Mouse (Mus musculus) kidney, embryonic 16.5 days (tissue): ENCODE data around the gene Ttll8. TPM values are rescaled to one million over a fixed set of nuclear protein-coding genes. Genes with fewer than 3 reads are reported as not detected.
A peak's percentile ranks its signal among the peaks of the same experiment; 100 is the strongest.

Experiments used
- ATAC-seq: fragments of 200-750 bp; cut with Nextera tagmentation; 2 replicates; pipeline ENCODE4 v1.8.0; 2017; ENCODE audit warnings: moderate TSS enrichment; ENCODE audit not compliant: low FRiP score, low TSS enrichment
- H3K27ac ChIP-seq: fragments of 300-500 bp; sonication (generic); 2 replicates; pipeline ENCODE4 v1.5.1; 2014; ENCODE audit warnings: low read length
- H3K27me3 ChIP-seq: fragments of 300-500 bp; sonication (generic); 2 replicates; pipeline ENCODE4 v1.6.1; 2014; ENCODE audit warnings: low read length, control low read depth, mixed read lengths; ENCODE audit not compliant: insufficient read depth
- H3K36me3 ChIP-seq: fragments of 300-500 bp; sonication (generic); 2 replicates; pipeline ENCODE4 v1.6.1; 2014; ENCODE audit warnings: low read length, control low read depth, mixed read lengths; ENCODE audit not compliant: insufficient read depth
- H3K4me1 ChIP-seq: fragments of 300-500 bp; sonication (generic); 2 replicates; pipeline ENCODE4 v1.6.1; 2014; ENCODE audit warnings: low read length, control low read depth, mixed read lengths; ENCODE audit not compliant: insufficient read depth
- H3K4me2 ChIP-seq: fragments of 300-500 bp; sonication (generic); replicated peaks from 2 replicates; pipeline ENCODE4 v1.6.1; 2014; ENCODE audit warnings: low read depth, low read length
- H3K4me3 ChIP-seq: fragments of 300-500 bp; sonication (generic); 2 replicates; pipeline ENCODE4 v1.5.1; 2014; ENCODE audit warnings: mild to moderate bottlenecking, low read length
- H3K9ac ChIP-seq: fragments of 300-500 bp; sonication (generic); replicated peaks from 2 replicates; pipeline ENCODE4 v1.6.1; 2014; ENCODE audit warnings: low read length
- H3K9me3 ChIP-seq: fragments of 300-500 bp; sonication (generic); 2 replicates; pipeline ENCODE4 v1.6.1; 2016; ENCODE audit warnings: low read length, control low read depth
- WGBS: fragments of 180-500 bp; shearing (Covaris S2); extraction: QIAGEN DNeasy Blood & Tissue Kit; methylation state at CpG from one replicate; pipeline ENCODE4 v1.1.7; 2014; 5-methylcytosine and 5-hydroxymethylcytosine counted together
- polyA plus RNA-seq: library from polyadenylated mRNA; unstranded; fragments of >200 nt; fragmentation: Nextera tagmentation; extraction: Ambion mirVana; gene quantifications from 2 replicates; pipeline ENCODE4 v1.2.1, GENCODE M21; 2015

Gene Ttll8
- polyA plus RNA-seq, 1 experiment from 2014 or later: not detected

GRCm38 (mm10) chr15:88849621-88850020, 104.6 kb downstream of the Ttll8 start:
- ATAC-seq: no peak
- WGBS: 97% methylated on average over 2 of the region's 2 CpGs
- H3K9ac ChIP-seq: no peak overlapping the region

GRCm38 (mm10) chr15:88848661-88849060, 105.6 kb downstream of the Ttll8 start:
- Histone ChIP-seq H3K9ac (no peak overlapping the region), H3K27me3 (no peaks in the 10 kb centered on the region), H3K27ac (no peak overlapping the region), H3K4me1 (peaks cover 25% of the 10 kb centered on the region), H3K36me3 (no peaks in the 10 kb centered on the region), H3K4me3 (no peak overlapping the region), H3K4me2 (no peak overlapping the region), H3K9me3 (no peaks in the 10 kb centered on the region)
- 100% methylated on average over 1 of the region's 1 CpGs for WGBS
- ATAC-seq: no peak

More at GRCm38 (mm10) chr15:88849621-88850020, 104.6 kb downstream of the Ttll8 start:
- no peak overlapping the region for H3K27ac ChIP-seq
- no peak overlapping the region for H3K4me2 ChIP-seq
- no peaks in the 10 kb centered on the region for H3K27me3 ChIP-seq
- H3K4me3 ChIP-seq: no peak overlapping the region
- H3K36me3 ChIP-seq: no peaks in the 10 kb centered on the region
- no peaks in the 10 kb centered on the region for H3K9me3 ChIP-seq
- peaks cover 32% of the 10 kb centered on the region for H3K4me1 ChIP-seq

GRCm38 (mm10) chr15:88844966-88845365, 109.3 kb downstream of the Ttll8 start:
- no peak for ATAC-seq
- H3K9ac ChIP-seq: no peak overlapping the region
- H3K27me3 ChIP-seq: no peaks in the 10 kb centered on the region
- WGBS: 88% methylated on average over 7 of the region's 7 CpGs
- no peak overlapping the region for H3K4me3 ChIP-seq
- no peak overlapping the region for H3K4me2 ChIP-seq
- H3K36me3 ChIP-seq: no peaks in the 10 kb centered on the region
- H3K9me3 ChIP-seq: no peaks in the 10 kb centered on the region
- H3K4me1 ChIP-seq: peaks cover 8% of the 10 kb centered on the region
- no peak overlapping the region for H3K27ac ChIP-seq

GRCm38 (mm10) chr15:88843486-88844097, 110.6 kb downstream of the Ttll8 start:
- ATAC-seq: peak; percentile 14; the same call in 1 of the 2 replicates
- Histone ChIP-seq H3K27me3 (no peaks in the 10 kb centered on the region), H3K4me2 (no peak overlapping the region), H3K4me3 (no peak overlapping the region), H3K36me3 (no peaks in the 10 kb centered on the region), H3K27ac (no peak overlapping the region), H3K4me1 (peaks cover 21% of the 10 kb centered on the region), H3K9me3 (no peaks in the 10 kb centered on the region), H3K9ac (0 out of 2 replicates have a peak overlapping the region, but pooled peaks have one; percentile 16)
- WGBS: 32% methylated on average over 8 of the region's 8 CpGs

- peaks cover 27% of the 10 kb centered on the region for H3K4me1 ChIP-seq
- no peak overlapping the region for H3K4me3 ChIP-seq
- no peak overlapping the region for H3K9ac ChIP-seq
- no peaks in the 10 kb centered on the region for H3K27me3 ChIP-seq
- WGBS: 75% methylated on average over 3 of the region's 3 CpGs
- no peaks in the 10 kb centered on the region for H3K36me3 ChIP-seq
- no peak overlapping the region for H3K4me2 ChIP-seq
- H3K27ac ChIP-seq: no peak overlapping the region
- no peaks in the 10 kb centered on the region for H3K9me3 ChIP-seq
- ATAC-seq: no peak
Observed at GRCm38 (mm10) chr15:88842300-88842673, 111.9 kb downstream of the Ttll8 start.

GRCm38 (mm10) chr15:88841580-88842299, 112.5 kb downstream of the Ttll8 start:
- 77% methylated on average over 3 of the region's 3 CpGs for WGBS
- no peak overlapping the region for H3K4me3 ChIP-seq
- H3K4me2 ChIP-seq: no peak overlapping the region
- H3K36me3 ChIP-seq: no peaks in the 10 kb centered on the region
- H3K27ac ChIP-seq: no peak overlapping the region
- ATAC-seq: no peak
- no peaks in the 10 kb centered on the region for H3K9me3 ChIP-seq
- no peaks in the 10 kb centered on the region for H3K27me3 ChIP-seq
- H3K4me1 ChIP-seq: peaks cover 30% of the 10 kb centered on the region
- no peak overlapping the region for H3K9ac ChIP-seq

- Histone ChIP-seq H3K9ac (no peak overlapping the region), H3K4me3 (no peak overlapping the region), H3K4me2 (no peak overlapping the region), H3K27me3 (no peaks in the 10 kb centered on the region), H3K27ac (no peak overlapping the region), H3K9me3 (no peaks in the 10 kb centered on the region), H3K36me3 (no peaks in the 10 kb centered on the region), H3K4me1 (peaks cover 30% of the 10 kb centered on the region)
- ATAC-seq: no peak
- WGBS: 94% methylated on average over 2 of the region's 2 CpGs
Observed at GRCm38 (mm10) chr15:88841160-88841559, 113.1 kb downstream of the Ttll8 start.

Other genes starting within 250 kb of the Ttll8 start
- 19.1 and 21.1 TPM in 2 replicates for gene Brd1, start 220.2 kb downstream of the Ttll8 start, polyA plus RNA-seq
- 22.0 and 23.1 TPM in 2 replicates for gene Zbed4, start 202.8 kb downstream of the Ttll8 start, polyA plus RNA-seq
- gene Alg12, start 135.1 kb downstream of the Ttll8 start, polyA plus RNA-seq: 15.7 and 16.9 TPM in 2 replicates
- gene Creld2, start 134.8 kb downstream of the Ttll8 start, polyA plus RNA-seq: 118 and 133 TPM in 2 replicates
- gene Pim3, start 92.2 kb downstream of the Ttll8 start, polyA plus RNA-seq: 59.6 and 77.7 TPM in 2 replicates
- 0.06 TPM in 1 of 2 replicates, not detected in the other for gene Mlc1, start 24.6 kb upstream of the Ttll8 start, polyA plus RNA-seq
- gene Mov10l1, start 28.5 kb upstream of the Ttll8 start, polyA plus RNA-seq: 0.31 TPM in 1 of 2 replicates, not detected in the other
- gene Panx2, start 105.3 kb upstream of the Ttll8 start, polyA plus RNA-seq: 0.04 and 0.23 TPM in 2 replicates
- gene Trabd, start 120.7 kb upstream of the Ttll8 start, polyA plus RNA-seq: 53.8 and 60.3 TPM in 2 replicates
- 19.7 and 19.8 TPM in 2 replicates for gene Selenoo, start 134.7 kb upstream of the Ttll8 start, polyA plus RNA-seq
- 14.7 and 17.8 TPM in 2 replicates for gene Tubgcp6, start 168.7 kb upstream of the Ttll8 start, polyA plus RNA-seq
- gene Hdac10, start 174.3 kb upstream of the Ttll8 start, polyA plus RNA-seq: 23.4 and 25.8 TPM in 2 replicates
- 15.5 and 16.2 TPM in 2 replicates for gene Mapk12, start 186.3 kb upstream of the Ttll8 start, polyA plus RNA-seq
- gene Mapk11, start 195.2 kb upstream of the Ttll8 start, polyA plus RNA-seq: 16.0 and 16.4 TPM in 2 replicates
- gene Plxnb2, start 226.4 kb upstream of the Ttll8 start, polyA plus RNA-seq: 184 and 188 TPM in 2 replicates
- 20.4 and 21.9 TPM in 2 replicates for gene Dennd6b, start 242.1 kb upstream of the Ttll8 start, polyA plus RNA-seq